Mouse (Mus musculus) liver, postnatal 0 days (tissue): ENCODE results near the gene Tbcc.

Experiments used
- CTCF ChIP-seq: sonication (generic); IDR thresholded peaks from 2 replicates; pipeline ENCODE4 v1.5.1; 2016; ENCODE audit warnings: antibody characterized with exemption, low read depth
- EP300 ChIP-seq: IDR thresholded peaks from 2 replicates; pipeline ENCODE4 v1.6.1; 2016; ENCODE audit warnings: antibody characterized with exemption, low read depth, mild to moderate bottlenecking

GRCm38 (mm10) chr17:46929897-46930296, 39.4 kb downstream of the Tbcc start:
- TF ChIP-seq EP300 (no peak), CTCF (no peak)
